Mouse (Mus musculus) spleen, adult 12 weeks (tissue): ENCODE results near the gene Chic2.

Source experiments
- DNase-seq: peaks from one replicate; pipeline ENCODE4 v3.0.0; 2022; ENCODE audit warnings: low spot score

The Chic2 gene

DNA sequence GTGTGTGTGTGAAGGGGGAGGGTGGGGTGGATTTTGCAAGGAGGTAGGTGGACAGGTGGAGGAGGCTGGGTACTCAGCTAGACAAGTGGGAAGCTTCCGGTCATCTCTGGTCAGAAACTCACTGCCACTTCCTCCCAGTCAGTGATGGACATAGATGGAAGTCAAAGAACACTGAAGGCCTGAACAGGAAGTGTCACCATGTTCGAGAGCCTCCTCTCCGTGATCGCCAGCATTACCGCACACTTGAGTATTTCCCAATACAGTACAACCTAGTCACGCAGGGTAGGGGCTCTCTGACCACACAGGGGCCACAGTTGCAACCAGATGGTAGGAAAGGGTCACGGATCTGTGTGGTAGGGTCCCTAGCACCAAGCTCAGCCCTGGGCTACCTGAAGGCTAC lies 69.1 kb downstream of the Chic2 start:
- no peak for DNase-seq

GRCm38 (mm10) chr5:74974726-74975411 lies 69.7 kb downstream of the Chic2 start:
- no peak for DNase-seq

GRCm38 (mm10) chr5:74974061-74974581 lies 70.5 kb downstream of the Chic2 start:
- no peak for DNase-seq

- DNase-seq = no peak
Observed at GRCm38 (mm10) chr5:74971418-74971817, 73.2 kb downstream of the Chic2 start.

DNA sequence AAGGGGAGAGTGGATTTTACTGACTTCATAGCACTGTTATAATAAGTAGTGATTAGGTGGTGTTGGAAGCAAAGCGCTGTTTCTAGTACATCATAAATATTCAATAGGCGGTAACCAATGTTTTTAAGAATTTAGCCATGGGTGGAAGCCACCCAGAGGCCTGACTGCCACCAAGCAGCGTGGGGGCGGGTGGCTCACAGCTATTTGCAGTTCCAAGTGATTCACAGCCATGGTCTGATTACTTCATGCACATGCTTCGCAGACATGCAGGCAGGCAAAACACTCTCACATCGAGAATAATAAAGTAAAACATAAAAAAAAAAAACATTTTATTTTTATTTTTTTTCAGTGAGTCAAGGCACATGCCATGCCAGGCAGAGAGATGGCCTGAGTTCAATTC lies 75.2 kb downstream of the Chic2 start:
- DNase-seq = no peak

- DNase-seq = no peak
Observed at GRCm38 (mm10) chr5:74967882-74968281, 76.7 kb downstream of the Chic2 start.

DNA sequence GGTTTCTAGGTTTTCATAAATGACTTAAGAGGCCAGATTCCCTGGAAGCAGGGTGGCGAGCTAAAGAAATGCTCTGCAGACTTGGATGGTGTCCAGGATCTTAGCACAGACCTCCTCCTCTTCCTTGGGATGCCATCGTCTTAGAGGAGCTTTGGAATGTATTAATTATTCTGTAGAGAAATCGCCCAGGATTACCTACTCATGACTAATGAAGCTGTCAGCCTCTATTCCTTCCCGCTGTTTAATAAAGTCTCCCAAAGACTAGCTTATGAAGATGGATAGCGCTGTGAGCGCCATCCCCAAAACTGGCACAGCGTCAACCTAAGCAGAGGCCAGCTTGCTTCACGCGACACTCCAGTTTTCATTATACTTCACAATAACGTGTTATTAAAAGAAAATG lies 77.7 kb downstream of the Chic2 start:
- no peak for DNase-seq

- DNase-seq = no peak
Observed at GRCm38 (mm10) chr5:74962771-74963170, 81.8 kb downstream of the Chic2 start.

DNA sequence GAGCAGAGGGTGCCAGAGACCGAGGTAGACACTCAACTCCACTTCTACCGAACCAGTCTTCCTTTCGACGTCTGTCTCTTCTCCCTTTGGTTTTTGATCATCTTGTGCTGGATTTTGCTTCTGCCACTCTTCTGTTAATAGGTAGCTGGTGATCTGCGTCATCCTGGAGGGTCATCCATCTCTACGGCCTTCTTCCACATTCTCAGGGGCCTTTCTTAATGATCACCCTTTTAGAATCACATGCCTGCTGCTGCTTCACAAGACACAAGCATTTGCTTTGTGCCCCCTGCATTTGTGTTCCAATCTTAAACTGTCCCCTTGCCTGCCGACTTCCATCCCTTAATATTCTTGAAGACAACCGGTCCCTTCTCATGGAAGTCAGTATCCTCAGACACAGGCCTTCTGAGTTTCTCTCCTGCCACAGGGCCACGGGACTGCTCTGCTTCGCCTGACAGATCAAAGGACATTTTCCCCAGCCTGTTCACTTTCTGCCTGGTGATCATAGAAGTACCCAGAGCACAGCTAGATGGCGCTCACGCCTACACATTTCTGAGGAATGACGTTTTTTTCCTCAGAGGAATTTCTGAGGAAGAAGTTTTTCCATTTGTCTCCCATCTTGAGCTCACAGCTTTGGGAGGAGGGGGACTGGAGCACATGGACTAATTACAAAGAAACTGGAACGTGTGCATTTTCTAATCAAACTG lies 83.6 kb downstream of the Chic2 start:
- DNase-seq = no peak

- DNase-seq = no peak
Observed at GRCm38 (mm10) chr5:74960306-74960705, 84.3 kb downstream of the Chic2 start.

DNA sequence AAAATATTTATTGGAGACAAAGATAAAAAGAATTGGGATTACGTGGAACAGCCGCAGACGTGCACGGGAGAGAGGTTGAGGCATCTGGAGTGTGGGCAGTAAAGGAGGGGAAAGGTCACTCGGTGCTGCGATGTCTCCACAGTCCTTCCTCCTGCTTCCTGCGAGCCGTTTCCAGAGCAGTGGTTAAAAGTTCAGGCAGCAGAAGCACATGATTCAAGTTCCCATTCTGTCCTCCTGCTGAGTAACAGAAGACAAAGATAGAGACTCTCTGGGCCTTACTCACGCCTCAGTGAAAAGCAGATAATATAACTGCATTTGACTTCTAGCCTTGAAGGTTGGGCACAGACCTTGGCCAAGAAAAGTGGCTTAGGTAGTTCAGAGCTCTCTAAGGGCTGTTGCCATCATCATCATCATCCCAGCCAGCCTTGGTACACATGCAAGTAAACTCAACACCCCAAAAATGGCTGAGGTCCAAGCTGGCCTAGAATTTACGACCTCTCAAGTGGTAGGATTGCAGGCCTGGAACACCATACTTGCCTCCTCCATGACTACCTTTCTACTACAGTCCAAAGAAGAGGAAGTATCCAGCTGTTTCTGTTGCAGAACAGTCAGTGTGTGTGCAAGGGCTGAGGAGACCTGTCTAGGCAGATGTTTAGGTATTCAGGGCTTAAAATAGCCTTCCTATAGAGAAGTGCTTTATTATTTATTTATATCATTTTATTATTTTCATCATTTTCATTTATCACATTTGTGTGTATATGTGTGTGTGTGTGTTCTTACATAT lies 87.1 kb downstream of the Chic2 start:
- DNase-seq = no peak

- no peak for DNase-seq
Observed at GRCm38 (mm10) chr5:74956335-74956734, 88.2 kb downstream of the Chic2 start.

- DNase-seq = no peak
Observed at GRCm38 (mm10) chr5:74955565-74955964, 89.0 kb downstream of the Chic2 start.

DNA sequence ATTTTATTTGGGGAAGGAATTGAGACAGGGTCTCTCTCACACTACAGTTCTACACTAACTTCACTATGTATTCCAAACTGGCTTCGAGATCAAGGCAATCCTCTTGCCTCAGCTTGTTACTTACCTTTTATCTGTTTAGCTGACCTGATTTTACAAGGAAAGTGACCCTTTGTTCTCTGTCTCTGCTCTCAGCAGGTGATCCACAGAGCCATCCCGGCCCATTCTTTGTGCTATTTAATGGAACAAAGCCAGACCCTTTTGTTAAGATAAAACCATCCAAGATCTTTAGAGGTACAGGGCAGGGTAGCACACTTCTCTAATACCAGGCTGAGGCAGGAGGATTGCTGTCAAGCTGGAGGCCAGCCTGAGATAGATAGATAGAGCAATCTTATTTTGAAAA lies 91.6 kb downstream of the Chic2 start:
- DNase-seq = no peak

GRCm38 (mm10) chr5:74951375-74951774 lies 93.2 kb downstream of the Chic2 start:
- DNase-seq = no peak

GRCm38 (mm10) chr5:74949298-74949697 lies 95.3 kb downstream of the Chic2 start:
- DNase-seq = no peak

DNA sequence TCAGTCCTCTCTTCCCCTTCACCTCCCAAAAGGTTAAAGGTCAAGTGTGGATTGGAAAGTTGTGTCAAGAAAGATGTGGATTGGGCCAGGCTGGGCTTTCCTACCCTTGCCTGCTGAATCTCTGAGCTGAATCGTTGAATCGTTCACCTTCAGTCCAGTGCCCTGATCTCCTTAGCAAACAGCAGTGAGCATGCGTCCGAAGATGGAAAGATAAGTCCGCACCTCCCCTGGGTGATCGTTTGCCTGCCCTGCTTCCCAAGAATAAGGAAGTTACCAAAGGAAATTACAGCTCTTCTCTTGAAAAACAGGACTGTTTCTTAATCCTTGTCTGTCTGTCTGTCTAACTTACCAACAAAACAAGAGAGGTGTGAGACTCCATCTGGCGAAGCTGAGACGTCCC lies 96.1 kb downstream of the Chic2 start:
- no peak for DNase-seq
